Mouse (Mus musculus) monocyte, adult 2 months (primary cell): ENCODE data around the gene Syt17.

Source experiments
- DNase-seq, 2 experiments: peaks; one replicate each; pipeline ENCODE4 v3.0.0; 2022; ENCODE audit warnings: low spot score in 2 of 2, low read depth in 1 of 2

The Syt17 gene

DNA sequence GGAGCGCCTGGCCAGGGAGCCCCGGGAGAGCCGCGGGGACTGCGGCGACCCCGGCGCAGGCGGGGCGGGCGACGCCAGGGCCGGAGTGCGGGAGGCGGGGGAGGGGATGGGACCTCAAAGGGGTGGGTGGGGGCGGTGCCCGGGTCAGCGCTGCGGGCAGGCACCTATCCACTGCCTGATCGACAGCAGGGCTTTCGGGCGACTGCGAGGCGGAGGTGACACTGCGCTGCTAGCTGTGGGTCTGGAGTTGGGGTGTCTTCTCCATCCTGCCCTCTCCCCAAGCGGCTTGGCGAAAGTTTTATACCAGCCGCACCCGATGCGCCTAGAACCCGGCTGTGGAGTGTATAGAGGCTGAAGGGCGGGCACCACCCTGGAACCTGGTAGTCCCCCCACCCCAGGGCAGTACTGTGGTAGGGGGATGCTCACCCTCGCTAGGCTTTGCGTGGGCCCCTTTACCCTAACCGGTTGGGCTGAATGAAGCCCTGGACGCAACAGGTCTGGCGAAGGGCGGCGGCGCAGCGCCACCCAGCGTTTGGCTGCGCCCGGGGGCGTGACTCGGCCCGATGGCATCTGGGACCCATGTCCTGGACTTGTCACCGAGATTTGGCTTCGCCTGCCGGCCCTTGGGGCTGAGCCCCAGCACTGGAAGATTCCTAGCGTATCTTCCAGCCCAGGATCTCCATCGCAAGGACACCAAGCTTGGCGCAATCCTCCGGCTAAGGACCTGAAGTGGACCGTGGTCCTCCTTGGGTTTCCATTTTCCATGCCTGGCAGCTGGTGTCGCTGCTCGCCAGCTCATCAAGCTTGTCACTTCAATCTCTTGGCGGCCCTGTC is at the start of gene Syt17:
Gene Syt17 (minus strand): TSS at position 89 of the 834 bp plus-strand sequence.
- DNase-seq = peak in 1 of 2 experiments; percentile 2

DNA sequence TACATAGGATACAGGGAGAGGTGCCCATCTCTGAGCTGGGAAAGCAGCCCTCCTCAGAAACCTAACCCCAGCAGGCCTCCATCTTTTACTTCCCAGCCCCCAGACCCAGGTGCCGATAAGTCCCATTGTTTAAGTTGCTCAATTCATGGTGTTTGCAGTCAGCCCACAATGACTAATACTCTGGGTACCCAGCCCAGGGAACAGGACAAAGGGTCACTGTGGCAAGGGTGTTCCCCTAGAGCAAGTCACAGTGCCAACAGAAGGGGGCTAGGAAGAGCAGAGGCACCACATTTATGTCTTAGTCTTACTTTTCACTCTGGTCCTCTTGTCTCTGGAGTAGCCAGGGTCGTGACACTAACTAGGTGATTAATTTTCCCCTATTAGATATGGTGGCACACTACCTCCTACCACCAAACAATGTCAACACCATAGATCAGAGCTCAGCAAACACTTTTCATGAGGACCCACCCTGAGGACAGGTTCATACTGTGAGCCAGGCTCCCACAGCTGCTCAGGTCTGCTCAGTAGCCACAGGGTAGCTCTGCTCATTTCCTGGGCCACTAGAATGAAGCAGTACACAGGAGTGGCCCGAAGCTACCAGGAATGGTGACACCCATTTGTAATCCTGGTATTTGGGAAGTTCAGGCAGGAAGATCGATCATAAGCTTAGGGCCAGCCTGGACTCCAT is 47.0 kb upstream of the Syt17 start:
- DNase-seq = no peak

DNA sequence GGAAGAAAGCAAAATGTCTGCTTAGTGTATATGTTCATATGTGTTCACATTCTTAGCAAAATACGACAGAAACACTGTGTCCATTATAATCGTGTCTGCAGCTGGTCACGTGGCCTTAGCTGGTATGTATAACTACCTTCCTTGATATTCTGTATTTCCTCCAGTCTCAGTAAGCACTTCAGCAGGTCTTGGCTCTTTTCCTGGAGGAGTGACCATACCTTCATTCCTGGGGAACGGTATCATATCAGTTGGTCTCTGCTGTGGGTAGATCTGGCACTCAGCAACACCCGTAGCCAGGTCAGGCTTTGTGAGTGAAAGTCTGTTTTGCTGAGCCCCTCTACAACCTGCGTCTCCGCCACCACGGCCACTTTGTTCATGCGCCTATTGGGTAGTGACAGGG is 45.9 kb upstream of the Syt17 start:
- no peak for DNase-seq

DNA sequence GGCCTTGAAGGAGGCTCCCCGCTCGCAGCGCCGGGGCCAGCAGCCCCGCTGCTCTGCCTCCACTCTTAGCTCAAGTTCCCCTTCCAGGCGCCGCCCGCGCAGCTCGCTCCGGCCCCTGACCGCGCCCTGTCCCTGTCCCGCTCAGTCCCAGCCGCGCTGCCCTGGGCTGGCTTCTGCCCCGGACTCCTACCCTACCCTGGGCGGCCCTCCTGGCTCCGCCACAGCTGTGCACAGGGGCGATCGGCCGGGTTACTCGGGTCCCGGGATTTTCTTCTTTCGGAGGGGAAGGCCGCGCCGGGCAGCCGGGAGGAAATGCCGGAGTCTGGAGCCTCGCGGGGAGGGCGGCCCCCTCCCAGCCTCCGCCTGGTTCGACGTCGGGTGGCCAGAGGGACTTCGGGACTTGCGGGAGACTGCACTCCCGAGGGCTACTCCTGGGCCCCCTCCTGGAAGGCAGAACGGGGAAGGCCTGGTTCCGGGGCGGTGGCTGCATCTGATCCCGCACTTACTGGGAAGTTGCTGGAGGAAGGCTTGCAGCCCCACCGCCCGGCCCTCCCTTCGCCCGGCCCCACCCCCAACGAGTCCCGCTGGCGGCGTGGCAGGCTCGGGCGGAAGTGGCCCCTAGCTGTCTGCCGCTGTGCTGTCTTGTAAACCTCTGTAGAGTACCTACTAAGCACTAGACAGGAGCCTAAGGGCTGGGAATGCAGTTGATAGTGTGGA is 43.6 kb upstream of the Syt17 start, which contains the start of gene Itpripl2:
Gene Itpripl2 (minus strand): TSS at position 545 of the 717 bp plus-strand sequence.
- peak; percentile 38 to 59 for DNase-seq

DNA sequence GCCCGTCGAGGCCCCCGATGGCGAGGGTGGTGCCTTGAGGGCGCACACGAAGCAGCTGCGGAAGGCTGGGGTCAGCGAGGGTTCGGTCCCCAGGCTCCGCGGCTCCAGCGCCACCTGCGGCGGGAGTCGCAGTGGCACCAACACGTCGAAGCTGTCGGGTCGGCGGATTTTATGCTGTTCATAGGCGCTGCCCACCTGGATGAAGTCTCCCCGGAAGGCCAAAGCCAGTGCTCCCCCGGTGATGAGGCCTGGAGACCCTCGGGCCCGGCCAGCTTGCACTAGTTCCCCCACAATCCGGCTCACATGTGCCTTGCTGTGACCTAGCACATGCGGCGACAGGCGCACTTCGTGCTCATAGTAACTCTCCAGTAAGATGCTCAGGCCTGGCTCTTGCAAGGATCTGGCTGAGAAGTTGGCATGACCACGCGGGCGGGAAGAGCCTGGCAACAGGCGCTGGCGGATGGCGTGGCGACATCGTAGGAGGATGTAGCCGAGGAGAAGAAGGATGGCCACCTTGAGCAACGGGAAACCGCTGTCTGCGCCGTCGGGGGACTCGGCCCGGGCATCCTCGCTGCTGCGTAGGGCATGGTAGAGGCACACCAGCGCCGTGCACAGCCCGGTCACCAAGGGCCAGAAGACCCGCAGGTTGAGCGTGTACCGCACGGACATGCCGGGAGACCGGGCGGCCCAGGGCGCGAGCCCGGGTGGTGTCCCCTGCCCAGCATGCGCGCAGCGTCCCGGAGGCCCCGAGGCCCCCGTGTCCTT is 42.8 kb upstream of the Syt17 start:
- no peak for DNase-seq

DNA sequence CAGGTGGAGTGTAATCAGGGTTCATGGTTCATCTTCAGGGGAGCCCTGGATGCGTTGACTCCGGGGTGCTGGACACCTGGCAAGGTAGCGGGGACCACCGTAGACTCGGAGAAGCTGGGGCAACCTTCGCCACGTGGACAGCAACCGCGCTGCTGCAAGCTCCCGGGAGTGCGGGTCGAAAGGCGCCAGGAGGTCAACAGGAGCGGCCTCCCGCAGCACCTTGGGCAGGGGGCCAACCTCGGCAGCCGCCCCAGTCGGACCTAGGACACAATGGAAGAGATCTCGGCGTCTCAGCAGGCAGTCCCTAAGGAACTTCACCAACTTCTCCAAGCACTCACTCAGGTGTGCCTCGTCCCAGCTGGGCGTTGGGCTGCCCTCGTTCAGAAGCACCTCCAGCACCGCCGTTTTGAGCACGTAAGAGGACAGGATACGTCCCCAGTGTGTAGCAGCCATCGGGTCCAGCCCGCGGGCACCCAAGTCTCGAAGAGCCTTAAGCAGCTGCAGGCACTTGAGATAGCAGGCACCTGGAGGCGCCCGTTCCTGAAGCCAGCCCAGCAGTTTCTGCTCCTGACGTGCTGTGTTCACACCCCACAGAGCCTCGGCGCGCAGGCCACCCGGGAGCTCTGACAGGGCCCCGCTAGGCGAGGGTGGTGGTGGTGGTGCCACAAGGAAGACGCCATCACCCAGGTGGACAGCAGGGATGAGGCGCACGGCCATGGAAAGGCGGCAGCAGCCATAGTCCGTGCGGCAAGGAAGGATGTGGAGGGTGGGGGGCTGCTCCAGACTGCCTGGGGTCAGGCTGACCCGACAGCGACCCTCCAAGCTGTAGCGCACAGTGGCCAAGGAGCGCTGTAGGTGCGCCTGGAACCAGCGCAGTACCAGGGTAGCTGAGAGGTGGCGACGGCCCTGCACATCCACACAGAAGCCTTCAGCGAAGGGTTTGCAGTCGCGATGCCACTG is 42.0 kb upstream of the Syt17 start:
- no peak for DNase-seq

DNA sequence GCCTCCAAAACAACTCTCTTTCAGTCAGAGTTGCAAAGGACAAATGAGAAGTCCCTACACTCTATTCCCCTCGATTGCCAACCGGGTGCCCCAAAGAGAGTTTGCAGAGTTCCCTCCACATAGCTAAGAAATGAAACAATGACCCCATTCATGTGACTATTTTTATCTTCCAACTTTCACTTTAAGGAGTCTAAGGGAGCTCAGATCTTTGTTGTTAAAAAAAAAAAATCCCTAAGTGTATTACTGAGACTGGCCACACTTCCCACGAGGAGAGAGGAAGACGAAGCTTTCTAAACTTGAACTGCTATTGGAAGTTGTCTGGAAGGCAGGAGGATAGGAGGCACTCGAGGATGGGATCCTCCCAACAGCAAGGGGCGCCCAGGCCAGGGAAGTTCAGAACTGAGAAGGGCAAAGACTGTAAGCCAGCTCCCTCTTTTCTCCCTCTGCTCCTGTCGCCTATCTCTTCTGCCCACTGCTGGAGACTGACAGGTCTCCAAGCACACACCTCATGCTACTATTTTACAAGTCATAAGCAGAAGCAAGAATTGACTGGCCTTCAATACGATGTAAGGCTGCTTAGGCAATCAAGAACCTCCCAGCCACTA is 40.1 kb upstream of the Syt17 start:
- DNase-seq = no peak

DNA sequence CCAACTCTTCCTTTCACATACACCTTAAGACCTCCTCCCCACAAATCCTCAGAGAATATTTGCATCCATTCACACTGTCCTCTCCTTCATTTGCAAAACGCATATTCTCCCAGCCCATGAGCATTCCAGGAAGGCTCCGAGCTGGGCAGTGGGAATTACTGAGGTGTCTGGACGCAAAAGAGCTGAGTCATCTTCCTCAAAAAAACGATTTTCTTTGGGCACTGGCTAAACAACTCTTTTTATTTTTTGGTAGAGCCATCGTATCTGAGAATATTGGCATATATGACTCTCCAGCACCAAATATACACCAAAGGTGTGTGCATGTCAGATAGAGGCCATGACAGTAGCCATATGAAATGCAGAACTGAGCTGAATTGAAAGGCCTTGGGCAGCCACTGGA is 38.9 kb upstream of the Syt17 start:
- DNase-seq = no peak

DNA sequence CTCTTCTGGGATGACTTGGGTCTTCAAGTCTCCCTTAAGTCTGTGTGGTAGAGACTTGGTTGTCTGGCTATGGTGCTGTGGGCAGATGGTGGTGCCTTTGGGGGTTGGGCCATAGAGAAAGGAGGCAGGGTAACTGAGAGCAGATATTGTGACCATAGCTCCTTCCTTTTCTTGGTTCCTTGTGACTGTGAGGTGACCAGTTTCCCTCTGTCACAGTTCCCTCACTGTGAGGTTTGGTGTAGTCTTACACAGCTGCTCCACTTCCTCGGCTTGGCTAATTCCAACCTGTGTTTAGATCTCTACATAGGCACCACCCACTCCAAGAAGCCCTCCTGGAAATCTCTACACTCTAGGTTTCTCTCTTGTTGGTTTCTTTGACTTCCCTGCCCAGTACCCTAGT is 36.0 kb upstream of the Syt17 start:
- DNase-seq = no peak

DNA sequence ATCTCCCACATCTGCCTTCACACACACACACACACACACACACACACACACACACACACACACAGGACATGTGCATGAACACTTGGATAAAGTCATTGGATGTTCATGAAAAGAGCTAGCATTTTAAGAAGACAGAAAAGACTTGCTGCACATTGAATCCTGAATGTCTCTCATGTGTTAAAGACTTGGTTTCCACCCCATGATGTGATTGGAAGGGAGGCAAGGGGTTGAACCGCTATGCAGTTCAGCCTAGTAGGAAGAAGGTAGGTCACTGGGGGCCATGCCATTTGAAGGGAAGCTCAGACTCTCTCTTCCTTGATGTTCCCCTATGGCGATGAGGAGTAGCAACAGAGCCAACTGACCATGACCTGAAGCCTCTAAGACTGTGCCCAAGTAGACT is 34.0 kb upstream of the Syt17 start:
- DNase-seq = no peak

DNA sequence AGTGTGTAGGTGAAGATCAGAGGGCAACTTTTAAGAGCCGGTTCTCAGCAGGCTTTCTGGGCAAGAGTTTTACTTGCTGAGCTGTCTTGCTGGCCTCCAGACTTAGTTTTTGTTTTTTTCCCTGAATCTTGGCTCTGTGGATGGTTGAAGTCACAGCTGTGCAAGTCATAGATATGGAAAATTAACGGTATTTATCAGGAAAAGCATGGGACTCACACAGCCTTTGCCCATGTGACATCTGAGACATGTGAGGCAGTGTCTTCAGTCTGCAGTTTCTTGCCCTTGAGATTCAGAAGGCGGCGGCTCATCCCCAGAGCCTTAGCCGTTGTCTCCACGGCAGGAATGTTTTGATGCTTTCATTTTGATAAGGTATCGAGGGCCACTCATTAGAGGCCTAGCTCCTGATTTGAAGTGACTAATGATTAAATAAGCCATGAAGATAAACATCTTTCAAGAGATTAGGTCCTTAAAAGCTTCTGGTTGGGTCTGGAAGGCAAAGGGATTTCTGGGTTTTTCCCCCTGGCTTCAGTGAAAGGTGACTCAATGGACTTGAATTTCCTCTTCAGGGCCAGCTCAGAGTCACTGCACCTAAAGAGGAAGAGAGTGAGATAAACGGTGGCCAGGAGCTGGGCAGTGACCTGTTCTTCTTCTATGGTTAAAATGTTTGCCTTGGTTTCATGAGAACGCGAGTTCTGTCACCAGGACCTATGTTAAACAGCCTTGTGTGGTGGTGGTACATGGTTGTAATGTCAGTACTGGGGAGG is 33.2 kb upstream of the Syt17 start:
- no peak for DNase-seq

DNA sequence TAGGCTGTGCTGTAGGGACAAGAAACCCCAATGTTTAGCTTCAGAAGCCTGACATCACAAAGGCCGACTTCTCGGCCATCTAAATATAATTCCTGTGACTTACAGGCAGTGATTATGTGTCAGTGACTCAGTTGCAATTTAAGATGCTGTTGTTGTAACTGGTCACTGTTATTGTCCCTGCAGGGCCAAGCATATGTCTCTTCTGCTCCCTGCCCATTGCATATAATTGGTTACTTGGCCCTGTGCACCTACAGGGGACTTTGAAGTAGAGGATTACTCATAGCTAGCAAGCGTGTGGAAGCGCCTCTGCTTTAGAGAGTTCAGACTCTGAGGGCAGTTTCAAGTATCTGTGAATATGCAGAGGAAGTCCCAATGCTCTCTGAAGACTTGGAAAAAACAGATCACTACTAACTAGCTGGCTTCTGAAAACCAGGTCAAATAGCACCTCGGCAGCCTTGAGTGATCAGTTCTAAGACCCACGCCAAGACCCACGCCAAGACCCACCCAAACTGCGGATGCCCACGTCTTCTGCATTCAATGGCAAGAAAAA is 32.2 kb upstream of the Syt17 start:
- DNase-seq = no peak

DNA sequence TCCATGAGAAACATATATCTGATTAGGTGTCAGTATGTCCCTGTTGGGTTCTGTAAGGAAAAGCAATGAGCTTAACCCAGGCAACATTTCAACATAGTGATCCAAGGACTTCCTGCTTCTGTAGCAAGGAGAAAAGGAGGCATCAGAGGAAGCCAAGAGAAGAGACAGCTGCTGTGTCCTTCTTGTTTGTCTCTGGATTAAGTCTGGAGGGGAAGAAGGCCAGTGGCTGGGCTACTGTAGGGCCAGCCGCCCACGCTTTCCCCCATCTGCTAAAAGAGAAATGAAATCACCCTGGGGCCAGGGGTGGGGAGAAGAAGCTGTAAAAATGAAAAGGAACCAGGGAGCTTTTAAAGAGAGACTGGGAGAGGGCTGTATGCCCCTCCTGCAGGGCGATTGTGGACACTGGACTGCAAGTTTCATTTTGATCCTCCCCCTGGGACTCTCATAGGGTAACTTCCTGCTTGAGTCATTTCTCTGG is 30.9 kb upstream of the Syt17 start:
- no peak for DNase-seq

DNA sequence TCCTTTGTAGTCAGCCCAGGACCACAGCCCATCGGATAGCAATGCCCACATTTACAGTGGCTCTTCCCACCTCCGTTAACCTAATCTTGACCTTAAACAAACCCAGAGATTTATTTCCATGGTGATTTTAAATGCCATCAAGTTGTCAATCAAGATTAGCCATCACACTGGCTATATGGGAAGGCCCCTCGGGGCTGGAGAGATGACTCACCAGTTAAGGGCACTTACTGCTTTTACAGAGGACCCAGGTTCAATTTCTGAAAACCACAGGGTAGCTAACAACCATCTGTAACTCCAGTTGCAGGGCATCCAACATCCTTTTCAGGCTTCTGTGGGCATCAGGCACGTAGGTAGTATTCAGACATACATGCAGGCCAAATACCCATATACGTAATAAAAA is 28.4 kb upstream of the Syt17 start:
- DNase-seq = no peak

DNA sequence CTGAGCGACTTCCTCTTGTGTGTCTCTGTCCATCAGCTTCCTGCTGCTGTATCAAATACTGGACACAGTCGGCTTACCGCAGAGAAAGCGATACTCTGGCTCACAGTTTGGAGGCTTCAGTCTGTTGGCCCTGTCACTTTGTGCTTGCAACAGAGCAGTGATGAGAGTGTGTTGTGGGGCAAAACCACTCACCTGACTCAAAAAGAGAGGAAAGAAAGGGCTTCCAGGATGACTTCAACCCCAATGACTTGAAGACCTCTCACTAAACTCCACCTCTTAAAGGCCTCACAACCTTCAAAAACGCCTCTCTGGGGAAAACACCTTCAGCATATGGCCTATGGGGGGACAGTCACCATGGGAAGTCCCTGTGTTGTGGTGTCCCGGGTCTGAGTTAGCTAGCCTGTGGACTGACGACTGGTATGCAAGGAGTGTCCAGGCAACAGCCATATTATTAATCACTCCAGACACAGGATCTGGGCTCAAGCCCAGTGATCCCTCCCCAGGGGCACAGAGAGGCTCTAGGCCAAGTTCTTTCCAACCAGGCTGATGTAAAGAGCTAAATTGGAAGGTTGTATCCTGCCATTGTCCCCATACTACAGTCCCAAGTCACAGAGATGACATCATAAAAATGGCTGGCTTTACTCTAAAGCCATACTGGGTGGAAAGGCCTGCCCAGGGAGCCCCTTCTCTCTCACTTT is 27.1 kb upstream of the Syt17 start:
- DNase-seq = no peak

DNA sequence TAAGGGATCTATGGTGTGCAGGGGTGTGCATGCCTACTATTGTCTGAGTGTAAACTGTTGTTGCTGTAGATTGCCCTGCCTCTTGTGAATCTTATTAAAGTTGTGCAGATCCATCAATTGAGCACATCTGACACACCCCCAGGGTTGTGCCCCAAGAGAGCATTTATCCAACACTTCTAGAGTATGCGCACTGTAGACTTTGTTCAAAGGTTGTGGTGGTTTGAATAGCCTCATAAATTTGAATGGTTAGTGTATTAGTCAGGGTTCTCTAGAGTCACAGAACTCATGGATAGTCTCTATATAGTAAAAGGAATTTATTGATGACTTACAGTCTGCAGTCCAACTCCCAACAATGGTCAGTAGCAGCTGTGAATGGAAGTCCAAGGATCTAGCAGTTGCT is 24.9 kb upstream of the Syt17 start:
- DNase-seq = no peak

DNA sequence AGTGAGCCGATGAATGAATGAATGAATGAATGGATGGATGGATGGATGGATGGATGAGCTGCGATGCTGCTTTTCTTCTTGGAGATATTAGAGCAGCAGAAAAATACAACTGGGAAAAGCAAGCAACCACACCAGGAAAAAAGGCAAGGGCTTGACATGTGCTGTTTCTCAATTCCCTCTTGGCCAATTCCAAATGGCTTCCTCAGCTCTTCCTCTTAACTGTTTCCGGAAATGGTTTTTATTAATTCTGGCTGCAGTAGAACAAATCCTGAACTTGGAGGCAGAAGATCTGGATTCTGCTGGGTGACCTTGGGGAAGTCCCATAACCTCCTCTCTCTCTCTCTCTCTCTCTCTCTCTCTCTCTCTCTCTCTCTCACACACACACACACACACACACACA is 20.0 kb upstream of the Syt17 start:
- no peak for DNase-seq

DNA sequence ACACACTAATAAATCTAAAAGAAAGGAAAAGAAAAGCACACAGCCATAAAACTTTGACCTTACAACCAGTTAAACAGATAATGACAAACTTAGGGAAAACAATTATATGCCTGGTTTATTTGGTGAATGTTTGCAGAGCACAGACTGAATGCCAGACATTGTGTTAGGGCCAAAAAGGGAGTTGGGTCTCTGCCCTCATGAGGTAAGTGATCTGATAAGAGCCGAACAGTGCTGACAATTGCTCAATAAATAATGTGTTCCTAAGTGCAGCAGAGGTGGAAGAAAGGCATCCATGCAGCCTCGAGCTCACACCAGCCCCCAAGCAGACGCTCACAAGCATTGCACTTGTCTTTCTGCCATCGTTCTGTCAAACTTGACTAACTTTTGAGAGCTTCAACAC is 16.4 kb upstream of the Syt17 start:
- DNase-seq = no peak
